Mouse (Mus musculus) MEL (cell line): ENCODE measurements around the gene Txnrd1. TPM values are rescaled to one million over a fixed set of nuclear protein-coding genes. Genes with fewer than 3 reads are reported as not detected.
A peak's percentile ranks its signal among the peaks of the same experiment; 100 is the strongest.

Experiments
- DNase-seq: peaks from one replicate; pipeline ENCODE4 v3.0.0; 2011; ENCODE audit warnings: low read depth, low spot score
- H3K27ac ChIP-seq: 2 replicates; pipeline ENCODE4 v1.5.1; 2012; ENCODE audit warnings: low read depth, mild to moderate bottlenecking, control low read depth, low read length, moderate library complexity; ENCODE audit not compliant: control insufficient read depth
- H3K27me3 ChIP-seq, 2 experiments: fragments of 150-350 bp in 1 of 2; sonication (generic) in 1 of 2; 2 replicates each; pipeline ENCODE4 v1.6.1; 2012; ENCODE audit warnings: low read length in 2 of 2, mild to moderate bottlenecking in 2 of 2, improper control_type of control experiment in 1 of 2, moderate library complexity in 1 of 2; ENCODE audit not compliant: insufficient read depth in 2 of 2, control insufficient read depth in 1 of 2
- H3K36me3 ChIP-seq, 2 experiments: 2 replicates each; pipeline ENCODE4 v1.6.1; 2012 to 2014; ENCODE audit warnings: low read length in 2 of 2, improper control_type of control experiment in 1 of 2, inconsistent platforms in 1 of 2, mild to moderate bottlenecking in 1 of 2; ENCODE audit not compliant: insufficient read depth in 2 of 2, control insufficient read depth in 1 of 2
- H3K4me1 ChIP-seq, 2 experiments: fragments of 150-350 bp in 1 of 2; sonication (generic) in 1 of 2; 2 replicates each; pipeline ENCODE4 v1.6.1; 2012; ENCODE audit warnings: low read length in 2 of 2, improper control_type of control experiment in 1 of 2, mild to moderate bottlenecking in 1 of 2; ENCODE audit not compliant: insufficient read depth in 2 of 2, control insufficient read depth in 1 of 2
- H3K4me3 ChIP-seq, 2 experiments: fragments of 150-350 bp in 1 of 2; sonication (generic) in 1 of 2; 2 replicates each; pipeline ENCODE4 v1.5.1; 2012; ENCODE audit warnings: low read depth in 2 of 2, low read length in 2 of 2, mild to moderate bottlenecking in 2 of 2, moderate library complexity in 2 of 2, control low read depth in 1 of 2, improper control_type of control experiment in 1 of 2; ENCODE audit not compliant: control insufficient read depth in 1 of 2, insufficient read depth in 1 of 2
- H3K79me2 ChIP-seq: 2 replicates; pipeline ENCODE4 v1.6.1; 2012; ENCODE audit warnings: mild to moderate bottlenecking, low read length, moderate library complexity; ENCODE audit not compliant: control insufficient read depth, poor library complexity, insufficient read depth
- H3K9ac ChIP-seq: 2 replicates; pipeline ENCODE4 v1.6.1; 2012; ENCODE audit warnings: low read depth, mild to moderate bottlenecking, control low read depth, low read length, moderate library complexity; ENCODE audit not compliant: control insufficient read depth, poor library complexity, severe bottlenecking
- H3K9me3 ChIP-seq: fragments of 150-350 bp; sonication (generic); replicated peaks from 2 replicates; pipeline ENCODE4 v1.6.1; 2012; ENCODE audit warnings: mild to moderate bottlenecking, low read length, improper control_type of control experiment, moderate library complexity; ENCODE audit not compliant: insufficient read depth
- CHD1 ChIP-seq: IDR thresholded peaks from 2 replicates; pipeline ENCODE4 v1.6.1; 2012; ENCODE audit warnings: low read depth, mild to moderate bottlenecking, inconsistent platforms, low read length, improper control_type of control experiment
- CHD2 ChIP-seq: IDR thresholded peaks from 2 replicates; pipeline ENCODE4 v1.6.1; 2011; ENCODE audit warnings: low read length, improper control_type of control experiment
- CTCF ChIP-seq, 3 experiments: IDR thresholded peaks in 2 of 3; conservative IDR thresholded peaks in 1 of 3; 2 replicates each; pipeline ENCODE4 v1.5.1; 2011 to 2012; ENCODE audit warnings: low read length in 3 of 3, low read depth in 2 of 3, mild to moderate bottlenecking in 2 of 3, improper control_type of control experiment in 1 of 3, inconsistent platforms in 1 of 3, mixed read lengths in 1 of 3, moderate library complexity in 1 of 3; ENCODE audit not compliant: control insufficient read depth in 1 of 3, insufficient read depth in 1 of 3, poor library complexity in 1 of 3, severe bottlenecking in 1 of 3
- GABPA ChIP-seq: IDR thresholded peaks from 2 replicates; pipeline ENCODE4 v1.6.1; 2012; ENCODE audit warnings: low read depth, mild to moderate bottlenecking, inconsistent platforms, low read length, improper control_type of control experiment, moderate library complexity
- HCFC1 ChIP-seq: IDR thresholded peaks from 2 replicates; pipeline ENCODE4 v1.6.1; 2012; ENCODE audit warnings: low read depth, mild to moderate bottlenecking, inconsistent platforms, low read length, improper control_type of control experiment, moderate library complexity
- MAX ChIP-seq: IDR thresholded peaks from 2 replicates; pipeline ENCODE4 v1.6.1; 2011; ENCODE audit warnings: low read length, improper control_type of control experiment
- MEF2A ChIP-seq: IDR thresholded peaks from 2 replicates; pipeline ENCODE4 v1.6.1; 2014; ENCODE audit warnings: low read depth, mild to moderate bottlenecking, inconsistent platforms, low read length, improper control_type of control experiment; ENCODE audit not compliant: poor library complexity, insufficient replicate concordance, severe bottlenecking; ENCODE audit errors: extremely low read depth
- MYB ChIP-seq: IDR thresholded peaks from 2 replicates; pipeline ENCODE4 v1.6.1; 2011; ENCODE audit warnings: mild to moderate bottlenecking, low read depth, low read length, improper control_type of control experiment
- MYC ChIP-seq: IDR thresholded peaks from 2 replicates; pipeline ENCODE4 v1.6.1; 2011; ENCODE audit warnings: low read depth, mild to moderate bottlenecking, low read length, improper control_type of control experiment, moderate library complexity
- POLR2A ChIP-seq, 2 experiments: IDR thresholded peaks; 2 replicates each; pipeline ENCODE4 v1.6.1; 2011 to 2012; ENCODE audit warnings: low read length in 2 of 2, mild to moderate bottlenecking in 2 of 2, control low read depth in 1 of 2, improper control_type of control experiment in 1 of 2, low read depth in 1 of 2, moderate library complexity in 1 of 2; ENCODE audit not compliant: control insufficient read depth in 1 of 2, insufficient read depth in 1 of 2, poor library complexity in 1 of 2
- RAD21 ChIP-seq: IDR thresholded peaks from 2 replicates; pipeline ENCODE4 v1.6.1; 2011; ENCODE audit warnings: mild to moderate bottlenecking, low read depth, low read length, improper control_type of control experiment
- RCOR1 ChIP-seq: IDR thresholded peaks from 2 replicates; pipeline ENCODE4 v1.6.1; 2012; ENCODE audit warnings: low read depth, mild to moderate bottlenecking, inconsistent platforms, low read length, improper control_type of control experiment
- SIN3A ChIP-seq: IDR thresholded peaks from 2 replicates; pipeline ENCODE4 v1.6.1; 2012; ENCODE audit warnings: low read length, improper control_type of control experiment, inconsistent platforms
- TAL1 ChIP-seq: IDR thresholded peaks from 2 replicates; pipeline ENCODE4 v1.6.1; 2012; ENCODE audit warnings: mild to moderate bottlenecking, inconsistent platforms, low read length, moderate library complexity, mixed read lengths
- TCF12 ChIP-seq: IDR thresholded peaks from 2 replicates; pipeline ENCODE4 v1.6.1; 2014; ENCODE audit warnings: low read depth, mild to moderate bottlenecking, inconsistent platforms, low read length, improper control_type of control experiment, moderate library complexity
- UBTF ChIP-seq: IDR thresholded peaks from 2 replicates; pipeline ENCODE4 v1.6.1; 2012; ENCODE audit warnings: low read depth, mild to moderate bottlenecking, inconsistent platforms, low read length, improper control_type of control experiment, moderate library complexity, borderline replicate concordance; ENCODE audit not compliant: insufficient read depth
- USF2 ChIP-seq, 2 experiments: IDR thresholded peaks; 2 replicates each; pipeline ENCODE4 v1.6.1; 2011 to 2012; ENCODE audit warnings: improper control_type of control experiment in 2 of 2, low read length in 2 of 2, borderline replicate concordance in 1 of 2, inconsistent platforms in 1 of 2, low read depth in 1 of 2, mild to moderate bottlenecking in 1 of 2; ENCODE audit not compliant: insufficient read depth in 1 of 2
- ZKSCAN1 ChIP-seq: IDR thresholded peaks from 2 replicates; pipeline ENCODE4 v1.6.1; 2012; ENCODE audit warnings: low read depth, mild to moderate bottlenecking, inconsistent platforms, low read length, improper control_type of control experiment, moderate library complexity
- polyA plus RNA-seq, 2 experiments: library from polyadenylated mRNA; stranded (reverse) in 1 of 2; unstranded in 1 of 2; fragments of >175 nt in 1 of 2; fragments of >200 nt in 1 of 2; gene quantifications; 2 replicates each; pipeline versions ENCODE4 v1.2.1 to v1.2.4; 2012; ENCODE audit warnings: low replicate concordance in 2 of 2, low read depth in 1 of 2; ENCODE audit not compliant: insufficient read length in 2 of 2, insufficient read depth in 1 of 2, missing spikeins in 1 of 2
- total RNA-seq: library from RNA; depleted of rRNA; stranded (reverse); fragments of 300-350 nt; gene quantifications from 2 replicates; pipeline ENCODE4 v1.2.3, GENCODE M21; 2012

Txnrd1 gene
- total and polyA plus RNA-seq, 3 experiments = 91.6 to 127 TPM; not detected in 1

DNA sequence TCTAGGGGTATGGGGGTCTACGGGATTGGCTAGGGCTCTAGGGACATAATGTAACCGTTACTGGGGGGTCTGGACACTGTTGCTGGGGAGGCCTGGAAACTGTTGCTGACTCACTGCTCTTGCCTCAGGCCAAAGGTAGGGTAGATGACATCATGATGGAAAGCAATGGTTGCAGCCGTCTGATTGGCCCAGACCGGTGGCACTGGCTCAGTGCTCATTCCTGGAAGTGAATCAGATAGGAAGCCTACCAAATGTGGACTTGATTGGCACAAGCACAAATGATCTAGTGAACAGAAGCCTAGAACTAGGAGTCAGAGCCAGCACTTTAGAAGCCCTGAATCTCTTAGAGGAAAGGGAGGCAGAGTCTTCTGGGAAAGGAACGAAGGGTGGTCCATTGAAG is 43.2 kb upstream of the Txnrd1 start:
- Histone ChIP-seq H3K4me1 (peaks cover 0 to 7% of the 10 kb centered on the region in 2 experiments; a peak in 3 of 4 replicates), H3K27me3 (no peaks in the 10 kb centered on the region), H3K9ac (no peak overlapping the region), H3K4me3 (no peak overlapping the region), H3K36me3 (no peaks in the 10 kb centered on the region; a peak in 1 of 4 replicates), H3K9me3 (no peaks in the 10 kb centered on the region), H3K27ac (no peak overlapping the region), H3K79me2 (no peaks in the 10 kb centered on the region)
- no peak for DNase-seq
- TF ChIP-seq CHD1 (no peak), SIN3A (no peak), POLR2A (IDR thresholded peaks at IDR 0.05; ENCODE audit: control insufficient read depth in 1 of 2, insufficient read depth in 1 of 2, low read depth in 1 of 2, low read length in 2 of 2, poor library complexity in 1 of 2) (no peak), CHD2 (no peak), ZKSCAN1 (no peak), TCF12 (no peak), GABPA (no peak), MYC (no peak), MAX (no peak)

DNA sequence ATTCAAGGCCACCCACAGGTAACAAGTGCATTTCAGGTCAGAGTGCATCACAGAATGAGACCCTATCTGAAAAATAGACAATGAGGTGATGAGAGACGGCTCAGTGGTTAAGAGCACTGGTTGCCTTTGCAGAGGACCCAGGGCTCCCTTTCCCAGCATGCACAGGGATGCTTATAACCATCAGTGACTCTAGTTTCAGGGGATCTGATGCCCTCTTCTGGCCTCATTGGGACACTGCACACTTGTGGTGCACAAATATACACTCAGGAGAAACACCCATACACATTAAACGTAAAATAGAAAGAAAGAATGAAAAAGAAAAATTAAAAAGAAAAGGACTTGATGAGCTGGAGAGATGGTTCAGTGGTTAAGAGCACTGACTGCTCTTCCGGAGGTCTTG is 42.0 kb upstream of the Txnrd1 start:
- TF ChIP-seq RAD21 (peak; percentile 25), MEF2A (no peak), TAL1 (no peak), TCF12 (no peak), MYB (no peak), CTCF (IDR thresholded peaks at IDR 0.05 in 2 of 3, conservative IDR thresholded peaks at IDR 0.05 in 1 of 3; ENCODE audit: control insufficient read depth in 1 of 3, insufficient read depth in 1 of 3, low read depth in 2 of 3, low read length in 3 of 3, poor library complexity in 1 of 3, severe bottlenecking in 1 of 3) (peak in 1 of 3 experiments; percentile 23; a peak in 1 of 6 replicates)
- TF ChIP-seq, all 39 proteins: peak for 2
- Histone ChIP-seq H3K27ac (no peak overlapping the region), H3K9ac (no peak overlapping the region), H3K36me3 (no peaks in the 10 kb centered on the region; a peak in 1 of 4 replicates), H3K4me3 (no peak overlapping the region), H3K4me1 (peaks cover 0 to 7% of the 10 kb centered on the region in 2 experiments; a peak in 3 of 4 replicates), H3K27me3 (no peaks in the 10 kb centered on the region), H3K79me2 (no peaks in the 10 kb centered on the region), H3K9me3 (no peaks in the 10 kb centered on the region)
- DNase-seq = no peak

DNA sequence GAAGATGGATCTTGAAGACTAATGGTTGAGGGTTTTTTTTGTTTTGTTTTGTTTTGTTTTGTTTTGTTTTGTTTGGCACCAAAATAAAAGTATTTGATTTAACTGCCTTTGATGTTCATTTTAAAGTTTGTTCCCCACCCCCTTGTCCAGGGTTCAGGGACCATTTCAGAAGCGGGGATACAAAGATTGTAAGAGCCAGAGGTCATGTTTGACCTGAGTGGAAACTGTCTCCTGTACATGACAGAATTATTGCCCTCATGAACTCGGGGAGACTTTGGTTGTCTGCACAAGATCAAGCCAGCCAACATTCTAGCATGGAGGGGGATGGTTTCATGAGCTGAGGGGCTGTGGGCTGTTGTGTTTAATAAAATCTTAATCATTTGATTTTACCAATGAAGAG is 41.4 kb upstream of the Txnrd1 start:
- no peaks in the 10 kb centered on the region; a peak in 1 of 4 replicates for H3K36me3 ChIP-seq
- DNase-seq = no peak
- H3K27me3 ChIP-seq = no peaks in the 10 kb centered on the region
- no peak overlapping the region for H3K9ac ChIP-seq
- no peaks in the 10 kb centered on the region for H3K79me2 ChIP-seq
- peaks cover 0 to 12% of the 10 kb centered on the region in 2 experiments; a peak in 3 of 4 replicates for H3K4me1 ChIP-seq
- no peak overlapping the region for H3K27ac ChIP-seq
- H3K4me3 ChIP-seq = no peak overlapping the region
- TF ChIP-seq RCOR1 = no peak
- no peak for TF ChIP-seq TAL1
- no peak for TF ChIP-seq HCFC1
- TF ChIP-seq UBTF = no peak
- no peak for TF ChIP-seq MYB
- no peak for TF ChIP-seq USF2 (IDR thresholded peaks at IDR 0.05; ENCODE audit: borderline replicate concordance in 1 of 2, insufficient read depth in 1 of 2, low read depth in 1 of 2, low read length in 2 of 2)
- no peak for TF ChIP-seq POLR2A (IDR thresholded peaks at IDR 0.05; ENCODE audit: control insufficient read depth in 1 of 2, insufficient read depth in 1 of 2, low read depth in 1 of 2, low read length in 2 of 2, poor library complexity in 1 of 2)
- no peak for TF ChIP-seq ZKSCAN1
- TF ChIP-seq, all 39 proteins: peak for 0
- H3K9me3 ChIP-seq = no peaks in the 10 kb centered on the region
